Mouse (Mus musculus) ES-CJ7 (cell line): Measurements from ENCODE around the gene Rpl34.

Source experiments
- DNase-seq: peaks from one replicate; pipeline ENCODE4 v3.0.0; 2011; ENCODE audit warnings: low read depth, low spot score

Gene Rpl34

GRCm38 (mm10) chr3:130730189-130730653 is at the start of gene Rpl34:
Rpl34 (minus strand) TSS chr3:130730398.
- DNase-seq: peak; percentile 95

GRCm38 (mm10) chr3:130768172-130768571 is 38.0 kb upstream of the Rpl34 start:
- no peak for DNase-seq

GRCm38 (mm10) chr3:130764091-130764490 is 33.9 kb upstream of the Rpl34 start:
- DNase-seq: no peak

- peak; percentile 70 for DNase-seq
These were observed 30.7 kb upstream of the Rpl34 start for GRCm38 (mm10) chr3:130760711-130761435.

- DNase-seq: no peak
These were observed 28.1 kb upstream of the Rpl34 start for GRCm38 (mm10) chr3:130758157-130758841.

- DNase-seq: no peak
These were observed 27.1 kb upstream of the Rpl34 start for GRCm38 (mm10) chr3:130757117-130757852.

- DNase-seq: no peak
These were observed 19.0 kb upstream of the Rpl34 start for GRCm38 (mm10) chr3:130749206-130749605.

GRCm38 (mm10) chr3:130746673-130747619 is 16.7 kb upstream of the Rpl34 start:
- no peak for DNase-seq

- no peak for DNase-seq
These were observed 7.6 kb upstream of the Rpl34 start for GRCm38 (mm10) chr3:130737652-130738361.

GRCm38 (mm10) chr3:130736758-130737157 is 6.6 kb upstream of the Rpl34 start:
- DNase-seq: no peak

GRCm38 (mm10) chr3:130729472-130730188 is 568 bp downstream of the Rpl34 start:
- peak; percentile 75 for DNase-seq

GRCm38 (mm10) chr3:130727676-130728075 is 2.5 kb downstream of the Rpl34 start:
- no peak for DNase-seq

- no peak for DNase-seq
These were observed 3.2 kb downstream of the Rpl34 start for GRCm38 (mm10) chr3:130727036-130727435.

- DNase-seq: no peak
These were observed 4.5 kb downstream of the Rpl34 start for GRCm38 (mm10) chr3:130725718-130726117.

GRCm38 (mm10) chr3:130722733-130723478 is 7.3 kb downstream of the Rpl34 start:
- DNase-seq: no peak

GRCm38 (mm10) chr3:130720225-130720624 is 10.0 kb downstream of the Rpl34 start:
- DNase-seq: no peak

GRCm38 (mm10) chr3:130718871-130719270 is 11.3 kb downstream of the Rpl34 start:
- no peak for DNase-seq

GRCm38 (mm10) chr3:130716555-130716954 is 13.6 kb downstream of the Rpl34 start:
- no peak for DNase-seq
